In genomic region chr12:26401696-26402470, GRCm38 (mm10) we compare ENCODE assay signal across 13 mouse cellular contexts. TPM values are rescaled to one million over a fixed set of nuclear protein-coding genes. Genes with fewer than 3 reads are reported as not detected.
DNase-seq lines count a peak whose midpoint lies in the region; ATAC-seq and TF ChIP-seq lines count a peak whose summit lies in the region.
"Had no signal": no experiment of that assay in that cellular context is flagged by ENCODE, and none has a peak within 500 bp of the region (broad histone marks: within the 10 kb centered on the region; RNA-seq: fewer than 3 reads in every experiment).

No protein-coding gene starts in this region.

- H3K4me3 ChIP-seq in heart, embryonic 15.5 days: no peak overlapping the region
- H3K4me3 ChIP-seq in small intestine, adult 2 months (ENCODE audit: low read depth, low read length): no peak overlapping the region
- no peak overlapping the region for H3K4me3 ChIP-seq in hindbrain, embryonic 10.5 days
- H3K4me3 ChIP-seq: liver, embryonic 13.5 days had no signal

- WGBS in heart, embryonic 15.5 days: 53% methylated on average over 10 of the region's 10 CpGs
- 56% methylated on average over 10 of the region's 10 CpGs for WGBS in small intestine, adult 2 months
- WGBS in hindbrain, embryonic 10.5 days: 87% methylated on average over 10 of the region's 10 CpGs

- H3K36me3 ChIP-seq in heart, embryonic 15.5 days: no peaks in the 10 kb centered on the region
- no peaks in the 10 kb centered on the region for H3K36me3 ChIP-seq in small intestine, adult 2 months (ENCODE audit: control insufficient read depth, insufficient read depth, low read length)
- peaks cover 44% of the 10 kb centered on the region for H3K36me3 ChIP-seq in hindbrain, embryonic 10.5 days
- H3K36me3 ChIP-seq: liver, embryonic 13.5 days had no signal

- ATAC-seq in heart, embryonic 15.5 days (replicated peaks; ENCODE audit: insufficient number of reproducible peaks, insufficient read depth, low FRiP score, low read depth): no peak
- ATAC-seq in inflammation-experienced regulatory T-cells, adult 6 months: peak; percentile 90
- ATAC-seq: forebrain, postnatal 0 days had no signal

- H3K4me1 ChIP-seq in heart, embryonic 15.5 days (replicated peaks): peaks cover 36% of the 10 kb centered on the region
- H3K4me1 ChIP-seq in small intestine, adult 2 months (ENCODE audit: control insufficient read depth, insufficient read depth, insufficient read length, low read length): 0 out of 2 replicates have a peak, but pooled peaks cover 6% of the 10 kb centered on the region
- peaks cover 13% of the 10 kb centered on the region; the same call in 1 of the 2 replicates for H3K4me1 ChIP-seq in hindbrain, embryonic 10.5 days (replicated peaks)

- peak overlapping the region; percentile 56 for H3K27ac ChIP-seq in heart, embryonic 15.5 days
- H3K27ac ChIP-seq in small intestine, adult 2 months (ENCODE audit: insufficient read depth, low read depth, low read length): peak overlapping the region; percentile 57
- H3K27ac ChIP-seq in hindbrain, embryonic 10.5 days: no peak overlapping the region
- H3K27ac ChIP-seq: liver, embryonic 13.5 days had no signal

- no peak for DNase-seq in heart, postnatal 36 days
- peak; percentile 62 to 72 for DNase-seq in spleen, postnatal 36 days (ENCODE audit: low spot score in 2 of 2)
- DNase-seq in spleen, adult 12 weeks (ENCODE audit: low spot score): no peak
- no peak for DNase-seq in hindbrain, embryonic 10.5 days (ENCODE audit: low spot score)
- DNase-seq in layer of hippocampus, postnatal 14 days (ENCODE audit: low spot score in 2 of 2): no peak
- DNase-seq: cerebellum, postnatal 36 days; forebrain, postnatal 0 days; liver, embryonic 13.5 days; right cerebral cortex, postnatal 4 days had no signal

- intact Hi-C loops in heart, postnatal 36 days (cut with DNase I): loop anchor here (1.0 to 10.0 kb wide), 2 partner anchors 46 to 1307 kb away; partner anchors contain the start of gene Id2

- no peak for TF ChIP-seq POLR2A in small intestine, adult 2 months (IDR thresholded peaks at IDR 0.05; ENCODE audit: low read depth, low read length)

- TF ChIP-seq CTCF in small intestine, adult 2 months (IDR thresholded peaks at IDR 0.05; ENCODE audit: extremely low read depth, insufficient read length, insufficient replicate concordance, low read depth, low read length): no peak

- no peak overlapping the region for H3K4me2 ChIP-seq in heart, embryonic 15.5 days
- H3K4me2 ChIP-seq: liver, embryonic 13.5 days had no signal

- no peaks in the 10 kb centered on the region for H3K27me3 ChIP-seq in heart, embryonic 15.5 days
- no peaks in the 10 kb centered on the region for H3K27me3 ChIP-seq in small intestine, adult 2 months (ENCODE audit: control insufficient read depth, insufficient read depth, low read length)
- H3K27me3 ChIP-seq in hindbrain, embryonic 10.5 days (ENCODE audit: insufficient read depth, poor library complexity, severe bottlenecking): no peaks in the 10 kb centered on the region
- H3K27me3 ChIP-seq: liver, embryonic 13.5 days had no signal

- H3K9me3 ChIP-seq in heart, embryonic 15.5 days (replicated peaks): no peaks in the 10 kb centered on the region
- peaks cover 4% of the 10 kb centered on the region; the same call in 1 of the 2 replicates for H3K9me3 ChIP-seq in hindbrain, embryonic 10.5 days
- H3K9me3 ChIP-seq: liver, embryonic 13.5 days had no signal

- no peak overlapping the region for H3K9ac ChIP-seq in heart, embryonic 15.5 days
- H3K9ac ChIP-seq: forebrain, postnatal 0 days; liver, embryonic 13.5 days had no signal

RNA-seq across cellular contexts. Expression of gene Rnf144a, which starts 13.2 kb away (rescaled TPM):
- 11.8 and 16.6 TPM in 2 replicates for polyA plus RNA-seq in heart, embryonic 15.5 days (2015; fragmentation: Nextera tagmentation; extraction: Ambion mirVana)
- 10 to 100 TPM; 13.4 to 23.5 TPM for total RNA-seq in heart, postnatal 36 days (2021)
- polyA plus RNA-seq in inflammation-experienced regulatory T-cells, adult 6 months (2017; shearing (Covaris generic)): 1 to 10 TPM; 1.3 to 4.6 (median 3.6) TPM
- polyA plus RNA-seq in small intestine, adult 2 months (2012; rRNA removed): 2.5 and 3.4 TPM in 2 replicates
- 34.3 and 38.4 TPM in 2 replicates for polyA plus RNA-seq in hindbrain, embryonic 10.5 days (2016; fragmentation: Nextera tagmentation; extraction: Ambion mirVana)
- 10 to 100 TPM; 35.3 to 39.0 TPM for total RNA-seq in layer of hippocampus, postnatal 14 days (2021)
- total RNA-seq: MEL had no signal

RNA-seq across cellular contexts. Expression of gene Rsad2, which starts 54.4 kb away (rescaled TPM):
- 2.6 and 3.5 TPM in 2 replicates for polyA plus RNA-seq in heart, embryonic 15.5 days (2015; fragmentation: Nextera tagmentation; extraction: Ambion mirVana)
- total RNA-seq in heart, postnatal 36 days (2021): 10 to 100 TPM in 1 of 2 experiments, 1 to 10 TPM in 1; 8.0 to 23.8 TPM
- polyA plus RNA-seq in inflammation-experienced regulatory T-cells, adult 6 months (2017; shearing (Covaris generic)): 1 to 10 TPM; 2.8 to 4.0 (median 3.0) TPM
- polyA plus RNA-seq in small intestine, adult 2 months (2012; rRNA removed): 1.3 and 6.6 TPM in 2 replicates
- polyA plus RNA-seq in hindbrain, embryonic 10.5 days (2016; fragmentation: Nextera tagmentation; extraction: Ambion mirVana): 0.30 and 0.35 TPM in 2 replicates
- total RNA-seq in layer of hippocampus, postnatal 14 days (2021): under 1 TPM; 0.37 to 0.48 TPM

Comparison
In these comparisons a context has a peak if more than half of its experiments do, and no peak if none do; other contexts are left out.
1. DNase-seq: peak in spleen, postnatal 36 days (2 of 2); none in heart, postnatal 36 days (0 of 2), spleen, adult 12 weeks (single experiment), hindbrain, embryonic 10.5 days (single experiment) and layer of hippocampus, postnatal 14 days (0 of 2).